Mouse (Mus musculus) erythroblast, embryonic 14.5 days (primary cell): ENCODE results near the gene A2m.

Experiments
- GATA1 ChIP-seq: IDR thresholded peaks from 2 replicates; pipeline ENCODE4 v1.6.1; 2012; ENCODE audit warnings: low read length, inconsistent platforms, mixed read lengths
- TAL1 ChIP-seq: IDR thresholded peaks from 3 replicates; pipeline ENCODE4 v1.6.1; 2012; ENCODE audit warnings: low read length, inconsistent platforms, mixed read lengths

DNA sequence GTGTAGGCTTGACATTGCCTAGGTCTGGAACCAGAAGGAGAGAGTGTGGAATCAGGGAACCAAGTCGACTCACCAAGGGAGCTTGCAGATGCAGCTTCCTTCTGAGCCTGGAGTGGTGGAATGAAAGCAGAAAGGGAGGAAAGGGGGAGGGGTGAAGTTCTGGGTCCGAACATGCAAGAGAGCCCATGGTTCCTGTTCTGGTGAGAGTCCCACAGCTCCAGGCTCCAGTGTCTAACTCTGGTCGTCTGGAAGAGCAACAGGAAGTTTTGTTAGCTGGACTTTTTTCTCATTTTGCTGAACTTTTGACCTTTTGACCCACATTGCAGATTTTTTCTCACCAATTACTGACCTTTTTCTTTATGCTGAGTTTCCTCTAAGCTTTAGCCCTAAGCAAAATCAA is 17.7 kb upstream of the A2m start:
- no peak for TF ChIP-seq GATA1
- no peak for TF ChIP-seq TAL1
